Mouse (Mus musculus): Measurements from ENCODE around the gene Crat. TPM values are rescaled to one million over a fixed set of nuclear protein-coding genes. Genes with fewer than 3 reads are reported as not detected.
A peak's percentile ranks its signal among the peaks of the same experiment; 100 is the strongest.

The Crat gene
- polyA plus RNA-seq, 1 experiment, result 55.0 TPM

DNA sequence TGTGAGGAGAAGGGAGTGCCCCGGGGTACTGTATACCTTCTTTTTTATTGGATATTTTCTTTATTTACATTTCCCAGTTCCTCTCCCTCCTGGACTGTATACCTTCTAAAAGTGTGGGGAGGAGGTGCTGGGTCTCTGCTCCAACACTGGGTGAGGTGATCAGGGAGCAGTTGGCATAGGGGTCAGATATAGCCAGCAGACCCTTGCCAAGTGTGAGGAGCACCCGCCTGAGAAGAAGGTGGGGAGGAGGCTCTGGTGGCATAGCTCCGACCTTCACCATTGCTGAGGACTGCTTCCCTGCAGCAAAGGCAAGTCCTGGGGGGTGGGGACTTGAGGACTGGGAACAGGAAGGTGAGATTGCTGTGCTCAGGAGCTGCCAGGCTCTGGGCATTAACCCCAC lies 35.9 kb upstream of the Crat start:
- Histone ChIP-seq H3K9me3 (peaks cover 13% of the 10 kb centered on the region), H3K4me1 (peaks cover 34% of the 10 kb centered on the region), H3K36me3 (replicated peaks; ENCODE audit: low read length) (peaks cover 86% of the 10 kb centered on the region), H3K27me3 (replicated peaks) (no peaks in the 10 kb centered on the region), H3K4me3 (replicated peaks) (no peak overlapping the region)
- no peak for TF ChIP-seq GATA1 (IDR thresholded peaks at IDR 0.05; ENCODE audit: borderline replicate concordance, low read length)
- no peak for TF ChIP-seq FLI1 (IDR thresholded peaks at IDR 0.05; ENCODE audit: low read length)

DNA sequence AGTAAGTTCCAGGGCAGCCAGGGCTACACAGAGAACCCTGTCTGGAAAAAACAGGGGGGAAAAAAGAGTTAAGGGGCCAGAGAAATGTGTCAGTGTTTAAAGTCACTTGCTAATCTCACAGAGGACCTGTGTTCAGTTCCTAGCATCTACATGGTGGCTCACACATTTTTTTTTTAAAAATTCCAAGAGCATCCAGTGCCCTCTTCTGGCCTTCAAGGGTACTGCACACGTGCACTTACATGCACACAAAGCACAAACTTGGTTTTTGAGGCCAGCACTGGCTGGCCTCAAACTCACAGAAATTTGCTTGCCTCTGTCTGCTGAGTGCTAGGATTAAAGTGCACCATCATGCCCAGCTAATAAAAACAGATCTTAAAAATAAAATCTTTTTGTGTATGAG lies 34.9 kb upstream of the Crat start:
- H3K36me3 ChIP-seq (replicated peaks; ENCODE audit: low read length), result peaks cover 87% of the 10 kb centered on the region

DNA sequence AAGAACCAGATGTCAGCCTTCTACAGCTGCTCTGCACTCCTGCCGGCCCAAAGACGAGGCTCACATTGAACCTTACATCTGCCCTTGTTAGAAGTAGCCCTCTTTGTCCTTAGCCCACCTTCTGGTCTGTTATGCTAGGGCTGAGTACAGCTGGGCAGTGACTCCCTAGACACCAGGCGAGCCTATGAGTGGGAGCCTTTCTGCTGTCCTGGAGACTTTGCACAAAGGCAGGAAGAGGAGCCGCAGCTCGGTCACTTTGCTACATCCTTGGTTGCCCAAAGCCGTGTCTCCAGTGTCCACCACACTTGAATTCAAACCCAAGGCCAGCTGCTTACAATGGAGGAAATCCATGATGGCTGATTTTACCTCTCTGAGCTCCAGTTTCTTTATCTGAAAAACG lies 32.8 kb upstream of the Crat start:
- no peak overlapping the region for H3K4me3 ChIP-seq (replicated peaks)
- H3K36me3 ChIP-seq (replicated peaks; ENCODE audit: low read length), result peaks cover 96% of the 10 kb centered on the region
- H3K9me3 ChIP-seq, result peaks cover 13% of the 10 kb centered on the region
- H3K27me3 ChIP-seq (replicated peaks), result no peaks in the 10 kb centered on the region
- H3K4me1 ChIP-seq, result peaks cover 16% of the 10 kb centered on the region; the same call in 1 of the 2 replicates
- no peak for TF ChIP-seq GATA1 (IDR thresholded peaks at IDR 0.05; ENCODE audit: borderline replicate concordance, low read length)
- TF ChIP-seq FLI1 (IDR thresholded peaks at IDR 0.05; ENCODE audit: low read length), result no peak

More for the DNA sequence above, 34.9 kb upstream of the Crat start:
- Histone ChIP-seq H3K9me3 (peaks cover 13% of the 10 kb centered on the region), H3K27me3 (replicated peaks) (no peaks in the 10 kb centered on the region), H3K4me1 (peaks cover 25% of the 10 kb centered on the region), H3K4me3 (replicated peaks) (no peak overlapping the region)
- TF ChIP-seq GATA1 (IDR thresholded peaks at IDR 0.05; ENCODE audit: borderline replicate concordance, low read length) (no peak), FLI1 (IDR thresholded peaks at IDR 0.05; ENCODE audit: low read length) (no peak)

DNA sequence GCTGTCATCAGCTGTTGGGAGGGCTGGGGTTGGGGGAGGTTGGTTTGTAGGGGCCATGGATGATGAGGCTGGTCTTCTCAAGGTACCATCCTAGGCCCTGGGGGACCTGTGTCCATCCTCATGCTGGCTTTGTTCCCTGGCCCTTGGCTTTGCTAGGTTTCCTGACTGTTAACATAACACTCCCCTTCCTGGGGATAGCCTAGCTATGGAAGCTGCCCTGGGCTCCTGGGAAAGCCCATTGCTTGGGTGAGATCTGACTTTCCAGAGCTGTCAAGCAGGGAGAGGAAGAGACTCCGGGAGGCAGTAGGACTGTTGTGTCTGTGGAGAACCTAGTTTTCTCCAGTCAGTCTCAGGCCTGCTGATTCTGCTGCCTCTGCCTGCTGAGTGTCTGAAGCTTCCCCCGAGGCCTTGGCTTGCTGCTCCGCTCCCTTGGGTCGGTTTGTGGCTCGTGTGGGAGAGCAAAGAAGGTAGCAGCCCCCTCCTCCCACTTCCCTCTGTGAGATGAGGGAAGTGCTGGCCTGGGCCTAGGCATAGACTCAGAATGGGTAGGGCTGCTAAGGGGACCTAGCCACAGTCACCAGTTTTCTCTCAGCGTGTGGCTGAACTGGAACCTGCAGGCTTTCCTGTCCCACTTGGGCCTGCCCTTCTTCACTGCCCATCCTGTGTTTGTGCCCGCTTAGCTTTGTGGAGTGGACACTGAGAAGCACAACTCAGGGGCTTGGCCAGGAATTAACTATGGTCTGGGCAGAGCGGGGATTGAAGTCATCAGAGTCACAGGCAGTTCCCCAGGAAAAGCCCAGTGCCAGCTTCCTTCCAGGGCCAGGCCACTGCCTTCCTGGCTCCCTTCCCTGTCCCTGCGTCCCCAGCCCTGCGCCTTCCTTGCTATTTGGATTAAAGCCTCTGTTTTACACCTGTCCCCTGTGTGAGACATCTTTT lies 31.5 kb upstream of the Crat start:
- H3K4me3 ChIP-seq (replicated peaks), result no peak overlapping the region
- H3K4me1 ChIP-seq, result peaks cover 21% of the 10 kb centered on the region
- no peaks in the 10 kb centered on the region for H3K27me3 ChIP-seq (replicated peaks)
- peaks cover 98% of the 10 kb centered on the region for H3K36me3 ChIP-seq (replicated peaks; ENCODE audit: low read length)
- peaks cover 13% of the 10 kb centered on the region for H3K9me3 ChIP-seq
- TF ChIP-seq FLI1 (IDR thresholded peaks at IDR 0.05; ENCODE audit: low read length) (no peak), GATA1 (IDR thresholded peaks at IDR 0.05; ENCODE audit: borderline replicate concordance, low read length) (no peak)

DNA sequence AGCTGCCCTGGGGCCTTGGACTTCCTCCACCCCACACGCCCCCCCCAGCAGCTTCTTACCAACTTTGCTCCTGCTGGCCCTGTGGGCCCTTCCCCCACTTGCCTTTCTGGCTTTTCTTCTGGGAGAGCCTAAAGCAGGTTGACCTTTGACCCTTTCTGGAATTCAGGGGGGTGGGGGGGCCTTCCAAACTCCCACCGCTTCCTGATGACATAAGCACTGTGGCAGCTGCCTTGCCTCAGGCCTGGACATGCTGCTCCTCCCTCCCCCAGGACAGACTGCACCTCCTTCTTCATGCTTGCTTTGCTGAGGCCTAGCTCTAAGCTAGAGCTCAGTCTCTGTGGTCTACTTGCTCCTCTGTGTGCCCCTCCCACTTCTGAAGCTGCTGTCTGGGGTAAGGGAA lies 29.7 kb upstream of the Crat start:
- Histone ChIP-seq H3K27me3 (replicated peaks) (no peaks in the 10 kb centered on the region), H3K9me3 (peaks cover 13% of the 10 kb centered on the region), H3K4me3 (replicated peaks) (no peak overlapping the region), H3K36me3 (replicated peaks; ENCODE audit: low read length) (peaks cover 89% of the 10 kb centered on the region), H3K4me1 (peaks cover 37% of the 10 kb centered on the region)
- TF ChIP-seq FLI1 (IDR thresholded peaks at IDR 0.05; ENCODE audit: low read length), result no peak
- TF ChIP-seq GATA1 (IDR thresholded peaks at IDR 0.05; ENCODE audit: borderline replicate concordance, low read length), result no peak

DNA sequence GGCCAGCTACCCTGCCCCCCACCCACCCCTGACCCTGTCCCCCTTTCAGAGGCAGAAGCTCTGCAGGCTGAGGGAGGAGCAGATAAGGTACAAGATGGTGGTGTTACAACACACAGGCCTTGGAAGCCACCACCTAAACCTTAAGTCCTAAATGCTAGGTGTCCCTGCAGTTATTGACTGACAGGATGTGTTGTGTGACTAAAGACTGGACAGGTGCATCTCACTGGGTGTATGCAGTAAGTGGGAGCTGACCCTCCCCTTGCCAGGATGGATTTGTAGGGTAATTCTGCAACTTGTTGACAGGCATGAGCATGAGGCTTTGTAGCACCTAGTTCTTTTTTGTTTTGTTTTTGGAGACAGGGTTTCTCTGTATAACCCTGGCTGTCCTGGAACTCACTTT lies 28.8 kb upstream of the Crat start:
- Histone ChIP-seq H3K27me3 (replicated peaks) (no peaks in the 10 kb centered on the region), H3K4me3 (replicated peaks) (no peak overlapping the region), H3K4me1 (peaks cover 44% of the 10 kb centered on the region), H3K36me3 (replicated peaks; ENCODE audit: low read length) (peaks cover 89% of the 10 kb centered on the region), H3K9me3 (peaks cover 5% of the 10 kb centered on the region)
- TF ChIP-seq GATA1 (IDR thresholded peaks at IDR 0.05; ENCODE audit: borderline replicate concordance, low read length) (no peak), FLI1 (IDR thresholded peaks at IDR 0.05; ENCODE audit: low read length) (no peak)

DNA sequence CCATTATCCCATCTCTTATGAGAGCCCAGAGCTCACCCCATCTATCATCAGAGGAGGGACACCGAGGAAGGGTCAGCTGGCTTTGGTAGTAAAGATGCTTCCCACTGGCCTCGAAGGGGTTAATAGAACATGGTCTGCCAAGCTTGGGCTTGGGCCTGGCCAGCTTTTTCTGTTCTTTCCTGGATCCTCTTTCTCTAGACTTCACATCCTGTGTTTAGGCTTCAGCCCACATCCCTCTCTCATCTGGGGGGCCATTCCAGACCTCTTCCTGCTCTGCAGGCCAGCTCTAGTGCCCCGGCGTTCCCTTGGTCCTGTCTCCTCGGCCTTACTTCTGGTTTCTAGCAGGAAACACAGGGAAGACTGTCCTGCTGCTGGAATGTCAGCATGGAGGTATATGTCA lies 28.4 kb upstream of the Crat start:
- no peaks in the 10 kb centered on the region for H3K27me3 ChIP-seq (replicated peaks)
- H3K9me3 ChIP-seq, result peaks cover under 1% of the 10 kb centered on the region; the same call in 1 of the 2 replicates
- TF ChIP-seq GATA1 (IDR thresholded peaks at IDR 0.05; ENCODE audit: borderline replicate concordance, low read length), result no peak
- no peak for TF ChIP-seq FLI1 (IDR thresholded peaks at IDR 0.05; ENCODE audit: low read length)
- no peak overlapping the region for H3K4me3 ChIP-seq (replicated peaks)
- peaks cover 89% of the 10 kb centered on the region for H3K36me3 ChIP-seq (replicated peaks; ENCODE audit: low read length)
- peaks cover 42% of the 10 kb centered on the region for H3K4me1 ChIP-seq

DNA sequence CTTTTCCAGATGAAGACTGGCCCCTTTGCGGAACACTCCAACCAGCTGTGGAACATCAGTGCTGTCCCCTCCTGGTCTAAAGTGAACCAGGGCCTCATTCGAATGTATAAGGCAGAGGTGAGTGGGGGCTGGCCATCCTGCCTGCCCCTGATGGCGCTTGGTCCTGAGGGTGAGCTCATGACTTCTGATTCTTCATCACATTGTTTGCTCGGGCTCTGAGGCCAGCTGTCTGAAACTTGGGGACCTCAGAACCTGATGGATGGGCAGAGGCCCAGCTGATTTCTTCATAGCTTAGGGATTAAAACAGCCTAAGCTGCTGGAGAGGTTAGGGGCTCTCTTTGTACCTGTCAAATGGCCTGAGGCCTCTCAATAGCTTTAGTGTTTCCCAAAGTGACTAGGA lies 27.7 kb upstream of the Crat start:
- H3K27me3 ChIP-seq (replicated peaks), result no peaks in the 10 kb centered on the region
- H3K36me3 ChIP-seq (replicated peaks; ENCODE audit: low read length), result peaks cover 90% of the 10 kb centered on the region
- H3K4me1 ChIP-seq, result peaks cover 45% of the 10 kb centered on the region
- H3K4me3 ChIP-seq (replicated peaks), result no peak overlapping the region
- no peaks in the 10 kb centered on the region for H3K9me3 ChIP-seq
- TF ChIP-seq FLI1 (IDR thresholded peaks at IDR 0.05; ENCODE audit: low read length), result no peak
- TF ChIP-seq GATA1 (IDR thresholded peaks at IDR 0.05; ENCODE audit: borderline replicate concordance, low read length), result no peak

DNA sequence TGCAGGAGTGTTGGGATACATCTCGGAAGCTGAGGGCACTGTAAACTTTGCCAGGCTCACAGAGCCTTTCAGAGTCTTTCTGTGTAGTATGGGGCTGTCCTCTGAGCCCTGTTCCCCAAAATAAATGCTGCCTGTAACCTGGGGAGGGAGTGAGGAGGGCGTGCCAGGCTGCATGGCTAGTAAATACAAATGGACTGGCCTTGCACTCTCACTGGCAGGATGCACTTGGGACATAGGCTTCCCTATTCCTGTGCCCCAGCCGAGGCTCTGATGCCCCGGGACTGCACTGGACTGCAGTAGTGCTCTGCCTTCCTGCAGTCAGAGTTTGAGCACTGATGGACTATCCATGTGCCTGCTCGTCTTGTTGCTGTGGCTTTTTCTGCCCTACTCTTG lies 26.9 kb upstream of the Crat start:
- TF ChIP-seq FLI1 (IDR thresholded peaks at IDR 0.05; ENCODE audit: low read length) (no peak), GATA1 (IDR thresholded peaks at IDR 0.05; ENCODE audit: borderline replicate concordance, low read length) (no peak)
- H3K4me3 ChIP-seq (replicated peaks), result peak overlapping the region; percentile 83
- no peaks in the 10 kb centered on the region for H3K27me3 ChIP-seq (replicated peaks)
- no peaks in the 10 kb centered on the region for H3K9me3 ChIP-seq
- H3K4me1 ChIP-seq, result peaks cover 51% of the 10 kb centered on the region
- peaks cover 90% of the 10 kb centered on the region for H3K36me3 ChIP-seq (replicated peaks; ENCODE audit: low read length)
